Mouse (Mus musculus) forebrain, embryonic 13.5 days (tissue): ENCODE data around the gene Mecom. TPM values are rescaled to one million over a fixed set of nuclear protein-coding genes. Genes with fewer than 3 reads are reported as not detected.

Source experiments
- ATAC-seq: fragments of 200-750 bp; cut with Nextera tagmentation; 2 replicates; pipeline ENCODE4 v1.8.0; 2017
- H3K27ac ChIP-seq: fragments of 300-500 bp; sonication (generic); 2 replicates; pipeline ENCODE4 v1.5.1; 2015; ENCODE audit warnings: inconsistent platforms, mild to moderate bottlenecking, moderate library complexity
- H3K27me3 ChIP-seq: fragments of 300-500 bp; sonication (generic); 2 replicates; pipeline ENCODE4 v1.6.1; 2015; ENCODE audit warnings: mild to moderate bottlenecking, inconsistent platforms
- H3K36me3 ChIP-seq: fragments of 300-500 bp; sonication (generic); 2 replicates; pipeline ENCODE4 v1.6.1; 2015; ENCODE audit warnings: mild to moderate bottlenecking, inconsistent platforms; ENCODE audit not compliant: poor library complexity, severe bottlenecking
- H3K4me1 ChIP-seq: fragments of 300-500 bp; sonication (generic); 2 replicates; pipeline ENCODE4 v1.6.1; 2015; ENCODE audit warnings: inconsistent platforms
- H3K4me2 ChIP-seq: fragments of 300-500 bp; sonication (generic); 2 replicates; pipeline ENCODE4 v1.6.1; 2015; ENCODE audit warnings: inconsistent platforms, mild to moderate bottlenecking, moderate library complexity
- H3K4me3 ChIP-seq: fragments of 300-500 bp; sonication (generic); 2 replicates; pipeline ENCODE4 v1.5.1; 2015; ENCODE audit warnings: mild to moderate bottlenecking, inconsistent platforms
- H3K9ac ChIP-seq: fragments of 300-500 bp; sonication (generic); 2 replicates; pipeline ENCODE4 v1.6.1; 2015; ENCODE audit warnings: mild to moderate bottlenecking, inconsistent platforms
- H3K9me3 ChIP-seq: fragments of 300-500 bp; sonication (generic); replicated peaks from 2 replicates; pipeline ENCODE4 v1.6.1; 2016; ENCODE audit warnings: inconsistent platforms
- WGBS: fragments of 180-500 bp; shearing (Covaris S2); methylation state at CpG from one replicate; pipeline ENCODE4 v1.1.7; 2015; 5-methylcytosine and 5-hydroxymethylcytosine counted together
- polyA plus RNA-seq: library from polyadenylated mRNA; unstranded; fragments of >200 nt; fragmentation: Nextera tagmentation; extraction: Ambion mirVana; gene quantifications from 2 replicates; pipeline ENCODE4 v1.2.1, GENCODE M21; 2015

Gene Mecom
- polyA plus RNA-seq, 1 experiment from 2014 or later, result 3.7 TPM

- Histone ChIP-seq H3K36me3 (no peaks in the 10 kb centered on the region), H3K27ac (no peak overlapping the region), H3K4me2 (no peak overlapping the region), H3K9me3 (no peaks in the 10 kb centered on the region), H3K27me3 (no peaks in the 10 kb centered on the region), H3K4me3 (no peak overlapping the region), H3K4me1 (peaks cover 5% of the 10 kb centered on the region; the same call in 1 of the 2 replicates), H3K9ac (no peak overlapping the region)
- 89% methylated on average over 9 of the region's 9 CpGs for WGBS
- no peak for ATAC-seq
Measured at GRCm38 (mm10) chr3:30083268-30083667, 464.5 kb downstream of the Mecom start.

GRCm38 (mm10) chr3:30080827-30081226 lies 467.0 kb downstream of the Mecom start:
- Histone ChIP-seq H3K36me3 (no peaks in the 10 kb centered on the region), H3K4me3 (no peak overlapping the region), H3K4me1 (peaks cover 5% of the 10 kb centered on the region; the same call in 1 of the 2 replicates), H3K27ac (no peak overlapping the region), H3K4me2 (no peak overlapping the region), H3K27me3 (no peaks in the 10 kb centered on the region), H3K9ac (no peak overlapping the region), H3K9me3 (no peaks in the 10 kb centered on the region)
- no peak for ATAC-seq
- WGBS, result 73% methylated on average over 7 of the region's 7 CpGs

DNA sequence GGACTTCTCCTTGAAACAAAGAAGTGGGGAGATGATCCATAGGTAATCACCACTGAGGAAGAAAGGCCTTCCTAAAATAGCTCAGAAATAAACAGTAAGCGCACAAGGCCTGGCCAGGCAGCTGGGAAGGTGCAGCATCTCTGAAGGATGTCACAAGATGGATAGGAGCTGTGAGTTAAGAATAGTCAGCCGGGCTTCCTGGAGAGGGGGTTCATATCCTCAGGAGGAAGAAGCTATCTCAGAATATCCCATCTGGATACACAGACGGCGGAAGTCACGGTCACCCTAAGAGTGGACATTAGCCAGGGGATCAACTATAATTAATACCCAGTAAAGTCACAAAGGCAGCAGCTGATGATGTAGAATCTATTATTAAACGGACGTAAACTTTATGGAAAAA lies 471.3 kb downstream of the Mecom start:
- 95% methylated on average over 7 of the region's 7 CpGs for WGBS
- Histone ChIP-seq H3K27ac (no peak overlapping the region), H3K36me3 (no peaks in the 10 kb centered on the region), H3K4me1 (0 out of 2 replicates have a peak, but pooled peaks cover 7% of the 10 kb centered on the region), H3K9ac (no peak overlapping the region), H3K4me2 (no peak overlapping the region), H3K27me3 (no peaks in the 10 kb centered on the region), H3K4me3 (no peak overlapping the region), H3K9me3 (no peaks in the 10 kb centered on the region)
- no peak for ATAC-seq

- Histone ChIP-seq H3K27me3 (no peaks in the 10 kb centered on the region), H3K27ac (no peak overlapping the region), H3K4me3 (no peak overlapping the region), H3K4me2 (no peak overlapping the region), H3K9me3 (no peaks in the 10 kb centered on the region), H3K9ac (no peak overlapping the region), H3K36me3 (no peaks in the 10 kb centered on the region), H3K4me1 (0 out of 2 replicates have a peak, but pooled peaks cover 7% of the 10 kb centered on the region)
- no peak for ATAC-seq
Measured at GRCm38 (mm10) chr3:30071271-30071670, 476.5 kb downstream of the Mecom start.

GRCm38 (mm10) chr3:30066519-30066918 lies 481.3 kb downstream of the Mecom start:
- 84% methylated on average over 7 of the region's 7 CpGs for WGBS
- H3K9ac ChIP-seq, result no peak overlapping the region
- H3K27ac ChIP-seq, result no peak overlapping the region
- H3K4me2 ChIP-seq, result no peak overlapping the region
- H3K9me3 ChIP-seq, result no peaks in the 10 kb centered on the region
- ATAC-seq, result no peak
- no peaks in the 10 kb centered on the region for H3K36me3 ChIP-seq
- H3K27me3 ChIP-seq, result no peaks in the 10 kb centered on the region
- no peaks in the 10 kb centered on the region for H3K4me1 ChIP-seq
- no peak overlapping the region for H3K4me3 ChIP-seq

GRCm38 (mm10) chr3:30060058-30060457 lies 487.8 kb downstream of the Mecom start:
- Histone ChIP-seq H3K4me1 (no peaks in the 10 kb centered on the region), H3K9me3 (no peaks in the 10 kb centered on the region), H3K27ac (no peak overlapping the region), H3K36me3 (no peaks in the 10 kb centered on the region), H3K4me2 (no peak overlapping the region), H3K4me3 (no peak overlapping the region), H3K27me3 (no peaks in the 10 kb centered on the region), H3K9ac (no peak overlapping the region)
- WGBS, result 95% methylated on average over 7 of the region's 7 CpGs
- ATAC-seq, result no peak

DNA sequence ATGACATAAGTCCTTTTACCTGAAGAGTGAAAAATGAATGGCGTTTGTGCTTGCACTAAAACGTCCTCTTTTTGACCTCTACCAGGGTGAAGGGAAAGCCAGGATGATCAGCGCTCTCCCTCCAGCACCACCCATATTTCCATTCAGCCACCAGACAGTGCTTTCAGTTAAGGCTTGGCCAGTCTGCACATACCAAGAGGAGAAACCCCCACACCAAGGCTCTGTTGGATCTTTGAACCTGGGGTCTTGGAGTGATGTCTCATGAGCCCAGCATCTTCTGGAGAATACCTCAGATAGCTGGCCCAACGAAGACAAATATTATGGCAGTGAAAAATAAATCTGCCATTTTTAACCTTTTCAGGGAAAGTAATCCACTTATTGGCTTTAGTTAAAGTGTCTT lies 488.2 kb downstream of the Mecom start:
- 91% methylated on average over 4 of the region's 4 CpGs for WGBS
- Histone ChIP-seq H3K9ac (no peak overlapping the region), H3K9me3 (no peaks in the 10 kb centered on the region), H3K4me3 (no peak overlapping the region), H3K27me3 (no peaks in the 10 kb centered on the region), H3K4me2 (no peak overlapping the region), H3K27ac (no peak overlapping the region), H3K36me3 (no peaks in the 10 kb centered on the region), H3K4me1 (no peaks in the 10 kb centered on the region)
- ATAC-seq, result no peak

DNA sequence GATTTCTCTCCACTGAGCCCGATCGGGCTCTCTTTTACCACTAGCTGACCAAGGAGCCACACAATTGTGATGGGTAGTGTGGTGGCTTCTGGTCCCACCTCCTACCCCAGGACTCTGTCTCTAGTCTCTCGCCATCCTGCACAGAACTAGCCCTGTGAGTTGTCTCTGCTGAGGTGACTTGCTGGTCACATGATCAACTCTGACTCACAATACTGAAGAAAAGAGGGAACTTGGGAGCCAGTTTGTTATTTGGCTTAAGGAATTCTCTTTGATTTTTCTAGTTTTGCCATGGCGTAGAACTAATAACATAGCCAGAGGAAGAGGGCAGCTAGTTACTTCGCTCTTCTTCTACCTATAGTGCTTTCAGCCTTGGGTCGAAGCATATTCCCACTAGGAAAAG lies 496.5 kb downstream of the Mecom start:
- no peak overlapping the region for H3K27ac ChIP-seq
- 94% methylated on average over 6 of the region's 6 CpGs for WGBS
- H3K27me3 ChIP-seq, result no peaks in the 10 kb centered on the region
- no peak overlapping the region for H3K4me2 ChIP-seq
- H3K4me3 ChIP-seq, result no peak overlapping the region
- no peak for ATAC-seq
- no peaks in the 10 kb centered on the region for H3K9me3 ChIP-seq
- H3K9ac ChIP-seq, result no peak overlapping the region
- H3K4me1 ChIP-seq, result no peaks in the 10 kb centered on the region
- H3K36me3 ChIP-seq, result no peaks in the 10 kb centered on the region

DNA sequence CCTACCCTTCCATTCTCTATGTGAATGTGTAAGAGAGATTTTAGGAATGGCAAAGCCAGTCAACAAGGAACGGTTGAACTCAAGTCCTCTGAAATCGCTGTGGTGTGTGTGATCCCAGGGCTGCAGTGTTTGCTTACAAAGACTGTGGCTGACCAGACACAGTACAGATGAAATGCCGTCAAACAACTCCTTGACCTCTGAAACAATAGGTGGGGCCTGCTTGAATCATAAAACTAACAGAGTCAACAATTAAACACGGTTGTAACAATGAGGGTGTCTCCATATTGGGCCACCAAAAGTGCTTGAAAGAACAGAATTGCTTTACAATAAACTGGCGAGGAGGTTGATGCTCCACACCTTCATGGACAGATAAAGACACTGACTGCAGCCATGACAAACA lies 497.0 kb downstream of the Mecom start:
- no peaks in the 10 kb centered on the region for H3K4me1 ChIP-seq
- no peak for ATAC-seq
- no peak overlapping the region for H3K4me2 ChIP-seq
- no peaks in the 10 kb centered on the region for H3K9me3 ChIP-seq
- H3K9ac ChIP-seq, result no peak overlapping the region
- H3K4me3 ChIP-seq, result no peak overlapping the region
- H3K27ac ChIP-seq, result no peak overlapping the region
- WGBS, result 78% methylated on average over 5 of the region's 5 CpGs
- no peaks in the 10 kb centered on the region for H3K27me3 ChIP-seq
- H3K36me3 ChIP-seq, result no peaks in the 10 kb centered on the region

- no peaks in the 10 kb centered on the region for H3K9me3 ChIP-seq
- no peak overlapping the region for H3K4me3 ChIP-seq
- 79% methylated on average over 5 of the region's 5 CpGs for WGBS
- H3K27ac ChIP-seq, result no peak overlapping the region
- H3K9ac ChIP-seq, result no peak overlapping the region
- H3K4me2 ChIP-seq, result no peak overlapping the region
- no peaks in the 10 kb centered on the region for H3K36me3 ChIP-seq
- no peak for ATAC-seq
- H3K27me3 ChIP-seq, result no peaks in the 10 kb centered on the region
- H3K4me1 ChIP-seq, result no peaks in the 10 kb centered on the region
Measured at GRCm38 (mm10) chr3:30048792-30049191, 499.0 kb downstream of the Mecom start.

DNA sequence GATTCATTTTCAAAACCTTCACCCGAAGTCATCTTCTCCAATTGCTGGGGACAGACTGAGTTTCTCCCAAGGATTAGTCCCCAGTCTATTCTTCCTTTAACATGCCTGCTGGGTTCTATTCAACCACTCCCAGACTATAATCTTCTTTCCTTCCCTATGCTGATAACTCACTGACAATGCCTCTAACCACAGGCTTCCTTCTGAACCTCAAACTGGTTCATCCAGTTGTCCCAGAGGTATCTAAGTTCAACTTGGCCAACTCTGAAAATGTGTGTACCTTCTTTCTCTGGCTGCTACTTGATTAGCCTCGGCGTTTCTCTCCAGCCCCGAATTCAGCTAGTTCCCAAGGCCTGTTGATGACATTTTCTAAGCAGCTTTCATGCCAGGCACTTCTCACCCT lies 499.7 kb downstream of the Mecom start:
- no peak overlapping the region for H3K4me2 ChIP-seq
- no peak for ATAC-seq
- WGBS, result 31% methylated on average over 4 of the region's 4 CpGs
- H3K9me3 ChIP-seq, result no peaks in the 10 kb centered on the region
- no peaks in the 10 kb centered on the region for H3K27me3 ChIP-seq
- H3K36me3 ChIP-seq, result no peaks in the 10 kb centered on the region
- H3K4me3 ChIP-seq, result no peak overlapping the region
- H3K27ac ChIP-seq, result no peak overlapping the region
- H3K9ac ChIP-seq, result no peak overlapping the region
- no peaks in the 10 kb centered on the region for H3K4me1 ChIP-seq

DNA sequence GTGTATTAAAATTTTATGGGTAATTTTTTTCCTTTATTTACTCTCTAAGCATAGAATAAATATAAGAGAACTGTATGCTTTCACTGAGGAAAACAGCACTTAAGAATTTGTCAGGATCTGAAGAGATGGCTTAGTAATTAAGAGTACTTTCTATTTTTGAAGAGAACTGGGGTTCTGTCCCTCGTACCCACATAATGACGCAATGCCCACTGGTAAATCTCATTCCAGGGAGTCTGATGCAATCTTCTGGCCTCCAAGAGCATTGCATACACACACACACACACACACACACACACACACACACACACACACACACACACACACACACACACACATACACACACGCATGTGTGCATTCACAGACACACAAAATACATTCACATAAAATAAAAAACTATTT lies 504.3 kb downstream of the Mecom start:
- H3K9ac ChIP-seq, result no peak overlapping the region
- H3K4me1 ChIP-seq, result no peaks in the 10 kb centered on the region
- no peak overlapping the region for H3K27ac ChIP-seq
- no peaks in the 10 kb centered on the region for H3K9me3 ChIP-seq
- no peaks in the 10 kb centered on the region for H3K27me3 ChIP-seq
- no peak for ATAC-seq
- H3K4me2 ChIP-seq, result no peak overlapping the region
- H3K36me3 ChIP-seq, result no peaks in the 10 kb centered on the region
- H3K4me3 ChIP-seq, result no peak overlapping the region
- 86% methylated on average over 3 of the region's 3 CpGs for WGBS

DNA sequence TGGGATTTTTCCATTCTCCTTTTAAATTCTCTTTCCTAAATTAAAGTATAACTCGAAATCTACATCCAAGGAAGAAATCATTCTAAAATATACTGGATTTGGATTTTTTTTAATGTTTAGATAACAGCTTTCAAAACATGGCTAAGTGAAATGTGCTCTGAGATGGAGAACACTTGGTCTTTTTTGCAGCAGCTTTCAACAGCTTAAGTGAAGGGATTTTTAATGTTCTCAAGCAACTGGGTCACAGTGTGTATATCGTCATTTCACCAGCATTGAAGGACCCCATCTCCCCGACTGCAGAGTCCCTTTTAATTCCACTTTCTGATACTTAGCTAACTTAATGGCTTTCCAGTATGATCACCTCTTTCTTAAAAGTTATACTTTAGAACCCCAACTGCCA lies 509.3 kb downstream of the Mecom start:
- no peak overlapping the region for H3K27ac ChIP-seq
- no peak overlapping the region for H3K4me3 ChIP-seq
- H3K4me1 ChIP-seq, result no peaks in the 10 kb centered on the region
- H3K4me2 ChIP-seq, result no peak overlapping the region
- H3K9me3 ChIP-seq, result no peaks in the 10 kb centered on the region
- WGBS, result 86% methylated on average over 3 of the region's 3 CpGs
- H3K27me3 ChIP-seq, result no peaks in the 10 kb centered on the region
- no peaks in the 10 kb centered on the region for H3K36me3 ChIP-seq
- no peak for ATAC-seq
- H3K9ac ChIP-seq, result no peak overlapping the region
